Mouse (Mus musculus): Measurements from ENCODE around the gene Syce1l.
A peak's percentile ranks its signal among the peaks of the same experiment; 100 is the strongest.

Syce1l gene

GRCm38 (mm10) chr8:113672599-113673255 lies 29.7 kb downstream of the Syce1l start:
- DNase-seq (ENCODE audit: low read depth, low spot score), result no peak

GRCm38 (mm10) chr8:113673300-113673699 lies 30.3 kb downstream of the Syce1l start:
- DNase-seq (ENCODE audit: low read depth, low spot score), result no peak

GRCm38 (mm10) chr8:113674611-113675010 lies 31.6 kb downstream of the Syce1l start:
- DNase-seq (ENCODE audit: low read depth, low spot score), result no peak

- DNase-seq (ENCODE audit: low read depth, low spot score), result no peak
These were observed 32.3 kb downstream of the Syce1l start for GRCm38 (mm10) chr8:113675281-113675680.

- DNase-seq (ENCODE audit: low read depth, low spot score), result no peak
These were observed 33.8 kb downstream of the Syce1l start for GRCm38 (mm10) chr8:113676811-113677210.

GRCm38 (mm10) chr8:113679361-113679760 lies 36.3 kb downstream of the Syce1l start:
- DNase-seq (ENCODE audit: low read depth, low spot score), result peak; percentile 21

GRCm38 (mm10) chr8:113687889-113688542 lies 45.0 kb downstream of the Syce1l start:
- no peak for DNase-seq (ENCODE audit: low read depth, low spot score)

GRCm38 (mm10) chr8:113688543-113688915 lies 45.5 kb downstream of the Syce1l start:
- DNase-seq (ENCODE audit: low read depth, low spot score), result no peak

GRCm38 (mm10) chr8:113691622-113692343 lies 48.8 kb downstream of the Syce1l start:
- DNase-seq (ENCODE audit: low read depth, low spot score), result no peak

GRCm38 (mm10) chr8:113704968-113705367 lies 62.0 kb downstream of the Syce1l start:
- DNase-seq (ENCODE audit: low read depth, low spot score), result no peak

Data from CD4-positive helper T cell, adult 2 months (primary cell).